Mouse (Mus musculus): ENCODE data around the gene Trim2.

Gene Trim2

GRCm38 (mm10) chr3:84284796-84285195, 21.9 kb downstream of the Trim2 start:
- DNase-seq: no peak

- DNase-seq: peak; percentile 86
Observed at GRCm38 (mm10) chr3:84283524-84283923, 23.2 kb downstream of the Trim2 start.

GRCm38 (mm10) chr3:84281936-84282371, 24.7 kb downstream of the Trim2 start:
- peak; percentile 59 for DNase-seq

- DNase-seq: no peak
Observed at GRCm38 (mm10) chr3:84278809-84279208, 27.9 kb downstream of the Trim2 start.

GRCm38 (mm10) chr3:84275124-84275523, 31.6 kb downstream of the Trim2 start:
- no peak for DNase-seq

- DNase-seq: peak; percentile 67
Observed at GRCm38 (mm10) chr3:84272293-84273015, 34.2 kb downstream of the Trim2 start.

- peak; percentile 34 for DNase-seq
Observed at GRCm38 (mm10) chr3:84271794-84272193, 34.9 kb downstream of the Trim2 start.

- DNase-seq: no peak
Observed at GRCm38 (mm10) chr3:84271058-84271457, 35.6 kb downstream of the Trim2 start.

- DNase-seq: no peak
Observed at GRCm38 (mm10) chr3:84270624-84270995, 36.1 kb downstream of the Trim2 start.

- DNase-seq: peak; percentile 41
Observed at GRCm38 (mm10) chr3:84269987-84270623, 36.6 kb downstream of the Trim2 start.

- no peak for DNase-seq
Observed at GRCm38 (mm10) chr3:84268434-84268833, 38.2 kb downstream of the Trim2 start.

GRCm38 (mm10) chr3:84266391-84266931, 40.2 kb downstream of the Trim2 start:
- no peak for DNase-seq

- DNase-seq: no peak
Observed at GRCm38 (mm10) chr3:84265084-84265483, 41.6 kb downstream of the Trim2 start.

- no peak for DNase-seq
Observed at GRCm38 (mm10) chr3:84264395-84264794, 42.3 kb downstream of the Trim2 start.

- no peak for DNase-seq
Observed at GRCm38 (mm10) chr3:84262804-84263203, 43.9 kb downstream of the Trim2 start.

- no peak for DNase-seq
Observed at GRCm38 (mm10) chr3:84261863-84262262, 44.8 kb downstream of the Trim2 start.

- no peak for DNase-seq
Observed at GRCm38 (mm10) chr3:84260837-84261236, 45.8 kb downstream of the Trim2 start.

GRCm38 (mm10) chr3:84260024-84260535, 46.6 kb downstream of the Trim2 start:
- no peak for DNase-seq

- DNase-seq: peak; percentile 44
Observed at GRCm38 (mm10) chr3:84259281-84260023, 47.2 kb downstream of the Trim2 start.

GRCm38 (mm10) chr3:84258518-84259031, 48.1 kb downstream of the Trim2 start:
- no peak for DNase-seq

- DNase-seq: peak; percentile 48
Observed at GRCm38 (mm10) chr3:84257989-84258517, 48.6 kb downstream of the Trim2 start.

GRCm38 (mm10) chr3:84254520-84254878, 52.2 kb downstream of the Trim2 start:
- DNase-seq: no peak
